Mouse (Mus musculus): ENCODE measurements at regions not wholly inside any gene's neighbourhood (a gene's known extent, or its start where the extent isn't known, plus 50 kb on each side); places are given as distances from the start of the nearest gene placed in this dataset.

DNA sequence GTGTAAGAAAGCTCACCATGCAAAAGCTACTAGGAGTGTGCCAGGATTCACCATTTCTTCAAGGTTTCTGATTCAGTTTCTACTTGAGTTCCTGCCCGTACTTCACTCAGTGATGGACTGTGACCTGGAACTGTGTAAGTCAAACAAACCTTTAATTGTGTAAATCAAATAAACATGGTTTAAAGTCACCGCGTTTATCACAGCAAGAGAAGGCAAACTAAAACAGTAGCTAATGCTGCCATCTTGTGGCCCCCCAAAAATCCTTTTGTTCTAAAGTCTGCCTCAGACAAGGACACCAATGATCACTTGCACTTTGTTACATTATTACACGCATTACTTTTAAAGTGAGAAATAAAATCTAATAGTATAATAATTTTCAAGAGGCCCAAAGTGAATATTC is 63.6 kb upstream of the Dcx start:
- peak; percentile 19 to 50 for DNase-seq
